Mouse (Mus musculus) intestine, embryonic 14.5 days (tissue): Measurements from ENCODE around the gene Olfr643. TPM values are rescaled to one million over a fixed set of nuclear protein-coding genes. Genes with fewer than 3 reads are reported as not detected.

Source experiments
- ATAC-seq: fragments of 200-750 bp; cut with Nextera tagmentation; replicated peaks from 2 replicates; pipeline ENCODE4 v1.8.0; 2017; ENCODE audit warnings: low read depth, moderate number of reproducible peaks, moderate TSS enrichment, moderate library complexity; ENCODE audit not compliant: low FRiP score, low TSS enrichment
- DNase-seq: peaks from one replicate; pipeline ENCODE4 v3.0.0-alpha.2; 2018; ENCODE audit warnings: low spot score
- H3K27ac ChIP-seq: fragments of 300-500 bp; sonication (generic); 2 replicates; pipeline ENCODE4 v1.5.1; 2014; ENCODE audit warnings: low read depth, mild to moderate bottlenecking, control low read depth
- H3K27me3 ChIP-seq: fragments of 300-500 bp; sonication (generic); replicated peaks from 2 replicates; pipeline ENCODE4 v1.6.1; 2014; ENCODE audit warnings: low read length, control low read depth; ENCODE audit not compliant: control insufficient read depth, insufficient read depth
- H3K36me3 ChIP-seq: fragments of 300-500 bp; sonication (generic); 2 replicates; pipeline ENCODE4 v1.6.1; 2014; ENCODE audit warnings: low read length, control low read depth; ENCODE audit not compliant: control insufficient read depth, insufficient read depth
- H3K4me1 ChIP-seq: fragments of 300-500 bp; sonication (generic); replicated peaks from 2 replicates; pipeline ENCODE4 v1.6.1; 2014; ENCODE audit warnings: low read length, control low read depth, mixed read lengths; ENCODE audit not compliant: control insufficient read depth, insufficient read depth
- H3K4me2 ChIP-seq: fragments of 300-500 bp; sonication (generic); 2 replicates; pipeline ENCODE4 v1.6.1; 2014; ENCODE audit warnings: low read length
- H3K4me3 ChIP-seq: fragments of 300-500 bp; sonication (generic); 2 replicates; pipeline ENCODE4 v1.5.1; 2014; ENCODE audit warnings: low read depth, low read length, control low read depth, mixed read lengths
- H3K9ac ChIP-seq: fragments of 300-500 bp; sonication (generic); 2 replicates; pipeline ENCODE4 v1.6.1; 2014; ENCODE audit warnings: mild to moderate bottlenecking, low read length
- H3K9me3 ChIP-seq: fragments of 300-500 bp; sonication (generic); 2 replicates; pipeline ENCODE4 v1.6.1; 2016; ENCODE audit warnings: low read length, control low read depth; ENCODE audit not compliant: control insufficient read depth
- WGBS: fragments of 180-500 bp; shearing (Covaris S2); extraction: QIAGEN DNeasy Blood & Tissue Kit; methylation state at CpG from one replicate; pipeline ENCODE4 v1.1.7; 2014; 5-methylcytosine and 5-hydroxymethylcytosine counted together
- polyA plus RNA-seq: library from polyadenylated mRNA; unstranded; fragments of >200 nt; fragmentation: Nextera tagmentation; extraction: Ambion mirVana; gene quantifications from 2 replicates; pipeline ENCODE4 v1.2.1, GENCODE M21; 2014

Olfr643 gene
- polyA plus RNA-seq, 1 experiment from 2014 or later, result not detected

DNA sequence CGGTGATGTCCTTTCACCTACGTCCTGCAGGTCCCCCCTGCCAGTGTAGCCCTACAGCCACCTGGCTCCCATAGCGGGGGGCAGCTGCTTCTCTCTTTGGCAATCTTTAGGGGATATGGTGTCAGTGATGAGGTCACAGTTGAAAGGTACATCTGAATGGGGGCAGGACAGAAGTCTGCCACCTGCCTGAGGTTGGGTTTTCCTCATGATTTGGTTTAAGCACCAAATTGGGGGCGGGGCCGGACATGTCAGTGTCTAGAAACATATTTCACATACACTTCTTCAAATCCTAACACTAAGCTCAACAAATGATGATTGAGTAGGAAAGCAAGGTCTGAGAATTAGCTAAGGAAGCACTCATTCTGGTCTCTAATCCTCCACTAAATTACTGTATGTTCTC lies 7.5 kb downstream of the Olfr643 start, which contains the start of gene Ubqln5:
Gene Ubqln5, minus strand, starts transcription at position 101 of the 400 bp plus-strand sequence.
- ATAC-seq (no peak), DNase-seq (no peak)
- no peak within 1 kb of the TSS for H3K27ac ChIP-seq
- H3K9ac ChIP-seq, result no peak within 1 kb of the TSS
- no peaks in the 10 kb centered on the region for H3K4me1 ChIP-seq
- no peak within 1 kb of the TSS for H3K4me3 ChIP-seq
- H3K27me3 ChIP-seq, result no peaks in the 10 kb centered on the region
- H3K9me3 ChIP-seq, result no peaks in the 10 kb centered on the region
- WGBS, result 91% methylated on average over 5 of the region's 5 CpGs
- no peak within 1 kb of the TSS for H3K4me2 ChIP-seq
- no peaks in the 10 kb centered on the region for H3K36me3 ChIP-seq

DNA sequence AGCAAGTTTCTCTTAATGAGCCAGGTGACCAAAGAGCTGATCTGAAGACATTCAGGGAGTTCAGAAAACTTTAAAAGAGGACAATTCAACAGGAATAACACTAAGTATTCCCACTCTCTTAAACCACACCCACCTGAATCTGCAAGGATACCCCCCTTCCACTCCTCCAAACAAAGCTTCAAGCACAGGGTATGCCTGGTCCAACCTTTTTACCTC lies 32.5 kb downstream of the Olfr643 start, which contains the start of gene Olfr646:
Gene Olfr646, plus strand, starts transcription at position 117 of the 216 bp plus-strand sequence.
- H3K4me3 ChIP-seq, result no peak within 1 kb of the TSS
- H3K9me3 ChIP-seq, result no peaks in the 10 kb centered on the region
- no peak for ATAC-seq
- H3K4me2 ChIP-seq, result no peak within 1 kb of the TSS
- no peaks in the 10 kb centered on the region for H3K27me3 ChIP-seq
- DNase-seq, result no peak
- H3K9ac ChIP-seq, result no peak within 1 kb of the TSS
- no peaks in the 10 kb centered on the region for H3K4me1 ChIP-seq
- H3K27ac ChIP-seq, result no peak within 1 kb of the TSS
- no peaks in the 10 kb centered on the region for H3K36me3 ChIP-seq

DNA sequence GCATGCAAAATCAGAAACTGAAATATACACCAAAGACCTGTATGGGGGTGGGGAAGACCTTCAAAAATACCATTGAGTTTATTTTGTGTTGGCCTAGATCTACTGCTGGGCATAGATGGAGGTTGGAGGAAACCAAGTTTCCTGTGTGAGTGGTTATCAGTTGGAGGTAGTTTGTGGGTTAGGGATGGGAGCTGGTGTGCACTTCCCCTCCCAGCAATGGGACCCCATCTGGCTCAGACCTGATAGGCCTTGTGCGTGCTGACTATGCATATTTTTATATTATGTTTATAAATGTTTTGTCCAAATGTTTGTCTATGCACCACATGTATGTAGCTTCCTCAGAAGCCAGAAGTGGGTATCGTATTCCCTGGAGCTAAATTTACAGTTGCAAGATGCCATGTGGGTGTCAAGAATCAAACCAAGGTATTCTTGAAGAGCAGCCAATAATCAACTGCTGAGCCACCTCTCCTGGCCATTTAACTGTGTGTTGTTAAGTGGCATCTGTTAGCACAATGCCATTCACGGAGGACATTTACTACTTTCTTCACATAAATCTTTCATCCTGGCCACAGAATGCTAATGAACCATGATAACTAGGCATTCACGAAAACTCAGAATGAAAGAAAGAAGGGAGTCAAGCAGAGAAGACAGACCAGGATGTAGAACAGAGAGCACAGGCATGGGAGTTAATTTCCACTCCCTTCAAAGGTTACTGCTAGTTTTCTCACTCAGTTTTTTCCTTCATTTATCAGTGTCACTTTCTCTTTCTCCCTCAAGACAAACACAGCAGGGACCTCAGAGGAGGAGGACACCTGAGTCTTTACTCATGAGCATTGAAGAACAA lies 33.1 kb downstream of the Olfr643 start:
- Histone ChIP-seq H3K9me3 (no peaks in the 10 kb centered on the region), H3K27me3 (no peaks in the 10 kb centered on the region), H3K36me3 (no peaks in the 10 kb centered on the region), H3K4me2 (no peak overlapping the region), H3K9ac (no peak overlapping the region), H3K4me1 (no peaks in the 10 kb centered on the region), H3K27ac (no peak overlapping the region), H3K4me3 (no peak overlapping the region)
- DNase-seq (no peak), ATAC-seq (no peak)
- WGBS, result 42% methylated on average over 4 of the region's 4 CpGs

DNA sequence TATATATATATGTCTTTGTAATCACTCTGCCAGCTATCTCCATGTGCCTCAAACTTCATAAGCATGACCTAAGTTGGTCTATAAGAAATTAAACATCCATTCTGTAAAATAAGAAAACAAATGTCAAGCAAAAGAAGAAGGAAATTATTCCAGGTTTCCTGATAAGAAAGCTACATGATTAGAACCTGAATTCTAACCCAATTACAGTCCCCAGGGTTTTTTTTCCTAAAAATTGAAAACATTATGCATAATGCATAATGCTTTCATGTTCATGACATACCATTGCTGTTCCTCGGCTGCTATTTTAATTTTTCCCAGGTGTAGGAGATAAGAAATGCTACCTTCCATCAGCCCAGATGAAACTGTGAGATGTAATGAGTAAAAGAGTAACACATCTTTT lies 51.8 kb downstream of the Olfr643 start, which contains the start of gene Olfr645:
Gene Olfr645, minus strand, starts transcription at position 101 of the 400 bp plus-strand sequence.
- Histone ChIP-seq H3K4me2 (no peak within 1 kb of the TSS), H3K4me1 (no peaks in the 10 kb centered on the region), H3K9me3 (no peaks in the 10 kb centered on the region), H3K36me3 (no peaks in the 10 kb centered on the region), H3K27ac (no peak within 1 kb of the TSS), H3K4me3 (no peak within 1 kb of the TSS), H3K9ac (no peak within 1 kb of the TSS), H3K27me3 (no peaks in the 10 kb centered on the region)
- DNase-seq (no peak), ATAC-seq (no peak)
- 80% methylated on average over 1 of the region's 1 CpGs for WGBS

DNA sequence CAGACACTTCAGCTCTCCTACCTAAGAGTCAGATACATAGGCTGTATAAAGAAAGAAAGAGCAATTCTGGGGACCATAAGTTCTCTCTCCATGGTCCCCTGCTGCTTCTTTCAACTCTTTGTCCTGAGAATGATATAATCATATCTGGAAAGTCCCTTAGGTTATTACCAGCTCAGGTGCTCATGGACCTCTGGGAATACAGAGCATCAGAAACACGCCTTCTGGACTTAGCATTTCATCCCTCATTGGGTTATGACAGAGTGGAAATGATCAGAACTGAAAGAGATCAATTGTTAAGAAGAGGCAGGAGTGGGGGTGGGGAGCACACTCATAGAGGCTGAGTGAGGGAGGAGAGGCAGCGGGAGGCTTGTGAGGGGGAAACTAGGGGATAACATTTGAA lies 65.4 kb downstream of the Olfr643 start, which contains the start of gene Olfr644:
Gene Olfr644, minus strand, starts transcription at position 101 of the 400 bp plus-strand sequence.
- Histone ChIP-seq H3K27me3 (no peaks in the 10 kb centered on the region), H3K9ac (no peak within 1 kb of the TSS), H3K4me3 (no peak within 1 kb of the TSS), H3K36me3 (no peaks in the 10 kb centered on the region), H3K4me2 (no peak within 1 kb of the TSS), H3K9me3 (no peaks in the 10 kb centered on the region), H3K4me1 (no peaks in the 10 kb centered on the region), H3K27ac (no peak within 1 kb of the TSS)
- DNase-seq, result no peak
- no peak for ATAC-seq
- WGBS, result 66% methylated on average over 2 of the region's 2 CpGs

DNA sequence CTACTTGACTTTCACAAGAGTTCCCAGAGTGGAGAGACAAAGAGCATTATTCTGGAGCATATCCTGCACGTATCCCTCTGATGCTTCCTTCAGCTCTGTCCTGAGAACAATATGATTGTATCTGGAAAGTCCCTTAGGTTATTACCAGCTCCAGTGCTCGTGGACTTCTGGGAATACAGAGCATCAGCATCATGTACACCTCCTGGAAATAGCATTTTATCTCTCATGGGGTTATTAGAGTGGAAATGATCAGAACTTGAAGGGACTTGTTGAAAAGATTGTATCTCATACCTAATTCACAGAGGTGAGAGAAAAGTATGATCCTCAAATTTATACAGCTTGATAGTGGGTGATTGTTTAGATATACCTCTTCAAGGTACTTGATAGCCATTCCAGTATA lies 75.9 kb downstream of the Olfr643 start, which contains the start of gene 4930516K23Rik:
Gene 4930516K23Rik, minus strand, starts transcription at position 101 of the 400 bp plus-strand sequence.
- 58% methylated on average over 2 of the region's 2 CpGs for WGBS
- ATAC-seq, result no peak

DNA sequence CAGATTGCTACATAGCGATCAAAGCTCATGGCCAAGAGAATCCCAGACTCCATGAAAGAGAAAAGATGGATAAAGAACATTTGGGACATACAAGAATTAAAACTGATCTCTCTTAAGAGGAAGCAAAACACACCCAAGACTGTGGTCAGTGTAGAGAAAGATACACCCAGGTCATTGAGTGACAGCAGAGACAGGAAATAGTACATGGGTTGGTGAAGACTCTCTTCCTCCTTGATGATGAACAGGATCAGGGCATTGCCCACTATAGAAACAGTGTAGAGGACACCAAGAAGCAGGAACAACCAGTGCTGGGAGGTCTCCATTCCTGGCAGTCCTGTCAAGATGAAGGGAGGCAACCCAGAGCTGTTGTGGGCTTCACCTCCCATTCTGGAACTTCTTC lies 78.0 kb downstream of the Olfr643 start:
- DNase-seq, result no peak
- Histone ChIP-seq H3K4me1 (no peaks in the 10 kb centered on the region), H3K27ac (no peak overlapping the region), H3K9ac (no peak overlapping the region), H3K4me2 (no peak overlapping the region), H3K36me3 (no peaks in the 10 kb centered on the region), H3K9me3 (no peaks in the 10 kb centered on the region), H3K27me3 (no peaks in the 10 kb centered on the region), H3K4me3 (no peak overlapping the region)
- WGBS, result 93% methylated on average over 1 of the region's 1 CpGs
- no peak for ATAC-seq

More for the DNA sequence above, 75.9 kb downstream of the Olfr643 start, which contains the start of gene 4930516K23Rik:
- Histone ChIP-seq H3K27ac (no peak within 1 kb of the TSS), H3K9me3 (no peaks in the 10 kb centered on the region), H3K36me3 (no peaks in the 10 kb centered on the region), H3K9ac (no peak within 1 kb of the TSS), H3K4me2 (no peak within 1 kb of the TSS), H3K4me1 (no peaks in the 10 kb centered on the region), H3K27me3 (no peaks in the 10 kb centered on the region), H3K4me3 (no peak within 1 kb of the TSS)
- DNase-seq, result no peak

DNA sequence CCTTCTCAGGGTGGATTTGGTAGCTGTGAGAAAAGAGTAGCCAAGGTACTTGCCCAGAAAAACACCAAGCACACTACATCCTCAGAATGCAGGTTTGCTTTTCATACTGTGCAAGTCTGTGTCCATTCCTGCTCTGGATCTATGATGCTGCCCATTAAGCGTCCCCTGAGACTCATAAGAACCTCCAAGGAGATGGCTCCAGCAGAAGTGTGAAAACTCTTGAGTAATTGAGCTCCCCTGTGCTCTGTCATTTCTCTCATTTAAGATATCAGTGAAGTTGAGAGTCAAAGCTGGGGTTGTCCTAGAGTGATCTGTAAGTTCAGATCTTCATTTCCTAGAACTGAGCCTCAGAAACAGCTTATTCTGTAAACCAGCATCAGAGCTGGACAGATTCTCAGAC lies 84.6 kb downstream of the Olfr643 start, which contains the start of gene Olfr642:
Gene Olfr642, minus strand, starts transcription at position 101 of the 400 bp plus-strand sequence.
- Histone ChIP-seq H3K9me3 (no peaks in the 10 kb centered on the region), H3K36me3 (no peaks in the 10 kb centered on the region), H3K4me3 (no peak within 1 kb of the TSS), H3K27ac (no peak within 1 kb of the TSS), H3K4me2 (no peak within 1 kb of the TSS), H3K27me3 (no peaks in the 10 kb centered on the region), H3K4me1 (no peaks in the 10 kb centered on the region), H3K9ac (no peak within 1 kb of the TSS)
- DNase-seq (no peak), ATAC-seq (no peak)
- WGBS, result 88% methylated on average over 1 of the region's 1 CpGs

DNA sequence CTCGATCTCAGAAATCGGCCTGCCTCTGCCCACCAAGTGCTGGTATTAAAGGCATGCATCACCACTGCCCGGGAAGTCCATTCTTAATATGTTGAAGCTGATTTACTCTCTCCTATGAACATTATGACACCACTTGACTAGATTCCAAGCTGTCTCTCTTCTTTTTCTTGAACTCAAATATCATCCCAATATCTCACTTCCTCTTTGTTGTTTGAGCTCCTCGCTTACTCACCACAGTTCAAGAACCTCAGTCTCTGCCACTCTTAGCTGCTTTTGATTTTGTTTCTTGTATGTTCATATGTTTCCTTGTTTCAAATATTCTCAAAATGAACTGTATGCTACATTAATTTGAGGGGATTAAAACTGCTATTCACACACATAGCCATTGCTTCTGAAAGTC lies 86.5 kb downstream of the Olfr643 start:
- DNase-seq (no peak), ATAC-seq (no peak)
- Histone ChIP-seq H3K4me3 (no peak overlapping the region), H3K27me3 (no peaks in the 10 kb centered on the region), H3K9me3 (no peaks in the 10 kb centered on the region), H3K4me2 (no peak overlapping the region), H3K36me3 (no peaks in the 10 kb centered on the region), H3K4me1 (no peaks in the 10 kb centered on the region), H3K9ac (no peak overlapping the region), H3K27ac (no peak overlapping the region)
- WGBS, result 91% methylated on average over 4 of the region's 4 CpGs
